Mouse (Mus musculus): ENCODE data around the gene Lrrc8c. TPM values are rescaled to one million over a fixed set of nuclear protein-coding genes. Genes with fewer than 3 reads are reported as not detected.

Gene Lrrc8c
- polyA plus RNA-seq, 1 experiment = 69.4 TPM

- H3K4me3 ChIP-seq (ENCODE audit: control insufficient read depth, insufficient read depth, low read length) = peak overlapping the region; percentile 13; the same call in 1 of the 2 replicates
- WGBS = 24% methylated on average over 10 of the region's 10 CpGs
Observed at GRCm38 (mm10) chr5:105649514-105650001, 130.4 kb downstream of the Lrrc8c start.

DNA sequence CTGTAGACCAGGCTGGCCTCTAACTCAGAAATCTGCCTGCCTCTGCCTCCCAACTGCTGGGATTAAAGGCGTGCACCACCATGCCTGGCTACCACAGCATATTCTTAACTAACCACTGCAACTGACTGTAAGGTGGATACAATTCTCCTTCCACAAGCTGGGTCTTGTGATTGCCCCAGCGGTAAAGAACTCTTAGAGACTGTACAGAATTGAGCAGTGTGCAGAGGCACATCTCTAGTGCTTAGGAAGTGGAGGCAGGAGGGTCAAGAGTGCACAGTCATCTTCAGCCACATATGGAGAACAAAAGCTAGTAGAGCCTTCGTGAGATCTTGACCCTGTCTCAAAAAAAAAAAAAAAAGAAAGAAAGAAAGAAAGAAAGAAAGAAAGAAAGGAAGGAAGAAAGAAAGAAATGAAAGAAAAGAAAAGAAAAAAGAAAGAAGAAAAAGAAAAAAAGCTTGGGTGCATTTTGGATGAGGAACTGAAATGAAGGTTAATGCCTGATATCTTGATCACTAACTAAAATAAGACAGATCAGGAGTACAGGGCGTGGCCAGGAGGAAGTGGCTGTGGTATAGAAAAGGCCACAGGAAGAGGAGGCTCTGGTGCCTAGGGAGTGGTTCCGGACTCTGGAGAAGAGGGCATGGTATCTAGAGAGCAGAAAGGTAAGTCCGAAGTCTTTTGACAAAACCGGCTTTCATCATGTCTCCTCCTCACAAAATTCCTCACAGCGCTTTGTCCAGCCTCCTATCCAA, 131.7 kb downstream of the Lrrc8c start:
- Histone ChIP-seq H3K4me3 (ENCODE audit: control insufficient read depth, insufficient read depth, low read length) (peak overlapping the region; percentile 26), H3K27me3 (ENCODE audit: control insufficient read depth, insufficient read depth, low read length) (no peaks in the 10 kb centered on the region), H3K27ac (ENCODE audit: control insufficient read depth, insufficient read depth, low read length) (peak overlapping the region; percentile 76), H3K4me1 (replicated peaks; ENCODE audit: control insufficient read depth, insufficient read depth, low read length) (peaks cover 55% of the 10 kb centered on the region), H3K36me3 (ENCODE audit: control insufficient read depth, insufficient read depth, low read length) (no peaks in the 10 kb centered on the region)
- TF ChIP-seq CTCF (IDR thresholded peaks at IDR 0.05; ENCODE audit: borderline replicate concordance, control insufficient read depth, extremely low read depth, insufficient read depth, low read length, poor library complexity) (no peak), POLR2A (IDR thresholded peaks at IDR 0.05; ENCODE audit: control insufficient read depth, extremely low read depth, insufficient read depth, low read length, poor library complexity) (no peak)
- DNase-seq = peak; percentile 61
- WGBS = 14% methylated on average over 8 of the region's 8 CpGs

More at GRCm38 (mm10) chr5:105649514-105650001, 130.4 kb downstream of the Lrrc8c start:
- Histone ChIP-seq H3K27ac (ENCODE audit: control insufficient read depth, insufficient read depth, low read length) (peak overlapping the region; percentile 99), H3K27me3 (ENCODE audit: control insufficient read depth, insufficient read depth, low read length) (no peaks in the 10 kb centered on the region), H3K4me1 (replicated peaks; ENCODE audit: control insufficient read depth, insufficient read depth, low read length) (peaks cover 60% of the 10 kb centered on the region), H3K36me3 (ENCODE audit: control insufficient read depth, insufficient read depth, low read length) (no peaks in the 10 kb centered on the region)
- peak; percentile 89 for DNase-seq
- TF ChIP-seq POLR2A (IDR thresholded peaks at IDR 0.05; ENCODE audit: control insufficient read depth, extremely low read depth, insufficient read depth, low read length, poor library complexity) (peak; percentile 38; the same call in 1 of the 2 replicates), CTCF (IDR thresholded peaks at IDR 0.05; ENCODE audit: borderline replicate concordance, control insufficient read depth, extremely low read depth, insufficient read depth, low read length, poor library complexity) (no peak)

DNA sequence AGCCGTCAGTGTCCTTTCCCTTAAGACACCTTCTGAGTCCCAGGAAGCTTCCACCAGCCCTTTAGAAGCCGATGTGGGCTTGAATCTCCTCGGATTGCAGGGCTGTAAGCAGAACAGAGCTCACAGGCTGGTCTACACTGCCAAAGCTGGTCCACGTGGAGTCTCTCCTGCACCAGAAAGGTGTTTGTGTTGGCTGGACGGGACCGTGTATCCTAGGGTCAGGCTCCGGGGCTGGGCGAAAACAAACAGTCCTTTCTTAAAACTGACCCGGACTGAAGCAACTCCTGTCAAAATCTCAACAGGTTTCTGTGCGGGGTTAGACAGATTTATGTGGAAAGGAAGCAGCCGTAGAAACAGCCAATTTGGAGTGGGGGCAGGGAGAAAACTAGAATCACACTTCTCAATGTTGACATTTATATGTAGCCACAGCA, 132.4 kb downstream of the Lrrc8c start:
- no peak for TF ChIP-seq CTCF (IDR thresholded peaks at IDR 0.05; ENCODE audit: borderline replicate concordance, control insufficient read depth, extremely low read depth, insufficient read depth, low read length, poor library complexity)
- no peak for TF ChIP-seq POLR2A (IDR thresholded peaks at IDR 0.05; ENCODE audit: control insufficient read depth, extremely low read depth, insufficient read depth, low read length, poor library complexity)
- WGBS = 12% methylated on average over 11 of the region's 11 CpGs
- peak overlapping the region; percentile 76 for H3K27ac ChIP-seq (ENCODE audit: control insufficient read depth, insufficient read depth, low read length)
- DNase-seq = no peak
- peak overlapping the region; percentile 26 for H3K4me3 ChIP-seq (ENCODE audit: control insufficient read depth, insufficient read depth, low read length)
- peaks cover 54% of the 10 kb centered on the region for H3K4me1 ChIP-seq (replicated peaks; ENCODE audit: control insufficient read depth, insufficient read depth, low read length)
- no peaks in the 10 kb centered on the region for H3K36me3 ChIP-seq (ENCODE audit: control insufficient read depth, insufficient read depth, low read length)
- no peaks in the 10 kb centered on the region for H3K27me3 ChIP-seq (ENCODE audit: control insufficient read depth, insufficient read depth, low read length)

GRCm38 (mm10) chr5:105654237-105655063, 135.3 kb downstream of the Lrrc8c start:
- peak; percentile 86 for DNase-seq
- no peak overlapping the region; the same call in 1 of the 2 replicates for H3K27ac ChIP-seq (ENCODE audit: control insufficient read depth, insufficient read depth, low read length)
- H3K4me3 ChIP-seq (ENCODE audit: control insufficient read depth, insufficient read depth, low read length) = no peak overlapping the region
- TF ChIP-seq CTCF (IDR thresholded peaks at IDR 0.05; ENCODE audit: borderline replicate concordance, control insufficient read depth, extremely low read depth, insufficient read depth, low read length, poor library complexity) (peak; percentile 73; the same call in 1 of the 2 replicates), POLR2A (IDR thresholded peaks at IDR 0.05; ENCODE audit: control insufficient read depth, extremely low read depth, insufficient read depth, low read length, poor library complexity) (0 out of 2 replicates have a peak, but pooled peaks have one; percentile 2)
- peaks cover 31% of the 10 kb centered on the region for H3K4me1 ChIP-seq (replicated peaks; ENCODE audit: control insufficient read depth, insufficient read depth, low read length)
- WGBS = 23% methylated on average over 15 of the region's 15 CpGs
- H3K27me3 ChIP-seq (ENCODE audit: control insufficient read depth, insufficient read depth, low read length) = no peaks in the 10 kb centered on the region
- H3K36me3 ChIP-seq (ENCODE audit: control insufficient read depth, insufficient read depth, low read length) = no peaks in the 10 kb centered on the region

DNA sequence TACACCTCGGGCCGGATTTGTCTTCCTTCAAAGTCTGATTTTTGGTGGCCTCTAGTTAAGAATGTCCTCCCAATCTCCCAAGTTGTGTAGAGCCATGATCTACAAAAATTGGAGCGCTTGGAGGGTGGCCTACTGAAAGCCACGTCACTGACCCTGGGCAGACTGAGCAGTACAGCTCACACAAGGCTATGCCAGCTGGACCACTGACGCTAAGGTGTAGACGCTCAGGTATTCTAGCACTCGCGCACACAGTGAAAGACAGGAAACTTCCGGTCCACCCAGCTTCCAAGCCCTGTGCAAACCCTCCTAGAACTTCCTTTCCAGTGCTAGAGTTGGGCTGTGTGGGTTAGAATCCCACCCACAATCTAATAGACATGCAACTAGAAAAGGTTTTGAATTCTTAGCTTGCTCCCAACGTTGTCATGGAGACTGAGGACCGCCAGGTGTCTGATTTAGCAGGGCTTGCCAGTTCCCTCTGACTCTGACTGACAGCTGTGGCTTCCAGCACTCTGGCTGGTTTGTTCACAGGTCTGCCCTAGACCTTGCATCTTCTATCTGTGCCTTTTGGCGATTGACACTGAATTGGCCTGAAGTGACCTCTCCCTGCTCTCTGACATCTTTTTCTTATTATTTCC, 136.0 kb downstream of the Lrrc8c start:
- Histone ChIP-seq H3K27me3 (ENCODE audit: control insufficient read depth, insufficient read depth, low read length) (no peaks in the 10 kb centered on the region), H3K27ac (ENCODE audit: control insufficient read depth, insufficient read depth, low read length) (no peak overlapping the region; the same call in 1 of the 2 replicates), H3K36me3 (ENCODE audit: control insufficient read depth, insufficient read depth, low read length) (no peaks in the 10 kb centered on the region), H3K4me3 (ENCODE audit: control insufficient read depth, insufficient read depth, low read length) (no peak overlapping the region), H3K4me1 (replicated peaks; ENCODE audit: control insufficient read depth, insufficient read depth, low read length) (peaks cover 26% of the 10 kb centered on the region)
- DNase-seq = peak; percentile 38
- 71% methylated on average over 12 of the region's 12 CpGs for WGBS
- TF ChIP-seq CTCF (IDR thresholded peaks at IDR 0.05; ENCODE audit: borderline replicate concordance, control insufficient read depth, extremely low read depth, insufficient read depth, low read length, poor library complexity) (no peak), POLR2A (IDR thresholded peaks at IDR 0.05; ENCODE audit: control insufficient read depth, extremely low read depth, insufficient read depth, low read length, poor library complexity) (0 out of 2 replicates have a peak, but pooled peaks have one; percentile 8)

Data from thymus, adult 2 months (tissue).